11 mouse cellular contexts compared by ENCODE assay signal in genomic region chr5:72758925-72759924, GRCm38 (mm10). TPM values are rescaled to one million over a fixed set of nuclear protein-coding genes. Genes with fewer than 3 reads are reported as not detected.
DNase-seq lines count a peak whose midpoint lies in the region; ATAC-seq lines count a peak whose summit lies in the region.
"Had no signal": no experiment of that assay in that cellular context is flagged by ENCODE, and none has a peak within 500 bp of the region (broad histone marks: within the 10 kb centered on the region; RNA-seq: fewer than 3 reads in every experiment).

No protein-coding gene starts in this region.

- ATAC-seq in frontal cortex, adult (ENCODE audit: low TSS enrichment) = peak; percentile 77
- ATAC-seq in liver, embryonic 11.5 days (replicated peaks; ENCODE audit: low FRiP score) = peak; percentile 60
- no peak for ATAC-seq in monocyte, adult 5-6 weeks (replicated peaks; ENCODE audit: insufficient number of reproducible peaks, low FRiP score, low TSS enrichment, poor library complexity, severe bottlenecking)

- peak overlapping the region; percentile 48 for H3K4me2 ChIP-seq in liver, embryonic 11.5 days

- H3K4me1 ChIP-seq in liver, embryonic 11.5 days (replicated peaks; ENCODE audit: control insufficient read depth, insufficient read depth, low read length) = no peaks in the 10 kb centered on the region; the same call in 1 of the 2 replicates

- no peaks in the 10 kb centered on the region for H3K9me3 ChIP-seq in liver, embryonic 11.5 days (ENCODE audit: control insufficient read depth, low read length)

- no peak overlapping the region; the same call in none of the 2 replicates for H3K27ac ChIP-seq in liver, embryonic 11.5 days (ENCODE audit: low read depth, low read length)

- H3K27me3 ChIP-seq in liver, embryonic 11.5 days (replicated peaks; ENCODE audit: control insufficient read depth, insufficient read depth, low read length) = no peaks in the 10 kb centered on the region

- 0 out of 2 replicates have a peak overlapping the region, but pooled peaks have one; percentile 9 for H3K9ac ChIP-seq in liver, embryonic 11.5 days (ENCODE audit: low read depth, low read length)

- DNase-seq in frontal cortex, adult 2 months (ENCODE audit: extremely low spot score in 1 of 2, low spot score in 1 of 2) = no peak
- DNase-seq in thymus, postnatal 0 days (ENCODE audit: low spot score) = peak; percentile 56
- no peak for DNase-seq in thymus, postnatal 25 days
- no peak for DNase-seq in liver, embryonic 11.5 days (ENCODE audit: low spot score)
- no peak for DNase-seq in ovary, adult 18-20 months (ENCODE audit: low spot score)
- DNase-seq in left cerebral cortex, adult 18-20 months (ENCODE audit: low spot score in 2 of 2) = no peak
- DNase-seq: kidney, adult 11 months; thymus, postnatal 36 days had no signal

- WGBS in liver, embryonic 11.5 days = 48% methylated on average over 13 of the region's 13 CpGs

- H3K36me3 ChIP-seq in liver, embryonic 11.5 days (ENCODE audit: control insufficient read depth, insufficient read depth, low read length) = no peaks in the 10 kb centered on the region

- no peak overlapping the region for H3K4me3 ChIP-seq in liver, embryonic 11.5 days (ENCODE audit: low read depth, low read length)
- H3K4me3 ChIP-seq: erythroblast, embryonic 14.5 days had no signal

RNA-seq across cellular contexts. Expression of gene Txk, which starts 6.6 kb away (rescaled TPM):
- polyA plus RNA-seq in frontal cortex, adult 2 months (2012; rRNA removed) = 0.34 and 0.40 TPM in 2 replicates
- 57.9 and 64.1 TPM in 2 replicates for polyA plus RNA-seq in thymus, postnatal 0 days (2015; fragmentation: Nextera tagmentation; extraction: Ambion mirVana)
- polyA plus RNA-seq in liver, embryonic 11.5 days (2014; fragmentation: Nextera tagmentation; extraction: Ambion mirVana) = not detected in 2 replicates
- under 1 TPM; 0.19 to 0.35 TPM for total RNA-seq in left cerebral cortex, adult 18-20 months (2021)
- 44.5 to 208 TPM (median 58.1 TPM) in 3 replicates for total RNA-seq in monocyte, adult 5-6 weeks (2017)
- polyA plus RNA-seq: erythroblast, embryonic 14.5 days had no signal

Comparison
In these comparisons a context has a peak if more than half of its experiments do, and no peak if none do; other contexts are left out.
1. RNA of gene Txk, which starts 6.6 kb away (polyA plus RNA-seq): 57.9 to 64.1 TPM in thymus, postnatal 0 days; 0.34 to 0.40 TPM in frontal cortex, adult 2 months and not detected in liver, embryonic 11.5 days; every median in the first group is over 10 times any median in the second.